Mouse (Mus musculus) C2C12 (cell line): ENCODE data around the gene Pawr. TPM values are rescaled to one million over a fixed set of nuclear protein-coding genes. Genes with fewer than 3 reads are reported as not detected.

Experiments used
- H3K27me3 ChIP-seq: one replicate; pipeline ENCODE4 v1.6.1; 2011; ENCODE audit not compliant: control insufficient read depth, insufficient read depth, insufficient read length
- H3K36me3 ChIP-seq: one replicate; pipeline ENCODE4 v1.6.1; 2011; ENCODE audit not compliant: control insufficient read depth, insufficient read depth
- H3K4me3 ChIP-seq: one replicate; pipeline ENCODE4 v1.5.1; 2011; ENCODE audit warnings: mild to moderate bottlenecking, control low read depth; ENCODE audit not compliant: poor library complexity, insufficient read depth, severe bottlenecking
- H3K79me2 ChIP-seq: one replicate; pipeline ENCODE4 v1.6.1; 2011; ENCODE audit not compliant: control insufficient read depth, insufficient read depth
- H3K79me3 ChIP-seq: one replicate; pipeline ENCODE4 v1.6.1; 2011; ENCODE audit warnings: low read depth, control low read depth
- H3ac ChIP-seq: one replicate; pipeline ENCODE3; 2011; ENCODE audit warnings: low read depth; ENCODE audit not compliant: control insufficient read depth, insufficient read length
- CEBPB ChIP-seq: IDR thresholded peaks from one replicate; pipeline ENCODE4 v1.6.1; 2011; ENCODE audit warnings: low read depth, mild to moderate bottlenecking, control low read depth, moderate library complexity
- CTCF ChIP-seq: IDR thresholded peaks from one replicate; pipeline ENCODE4 v1.5.1; 2011; ENCODE audit not compliant: control insufficient read depth, insufficient read depth, insufficient read length
- FOSL1 ChIP-seq: IDR thresholded peaks from one replicate; pipeline ENCODE4 v1.8.0; 2011; ENCODE audit warnings: mild to moderate bottlenecking, low read length; ENCODE audit not compliant: poor library complexity, insufficient read depth, severe bottlenecking
- MAX ChIP-seq: IDR thresholded peaks from one replicate; pipeline ENCODE4 v1.6.1; 2011; ENCODE audit warnings: mild to moderate bottlenecking, control low read depth
- MYOD1 ChIP-seq: IDR thresholded peaks from one replicate; pipeline ENCODE4 v1.6.1; 2011; ENCODE audit warnings: low read depth; ENCODE audit not compliant: control insufficient read depth, insufficient read length
- MYOG ChIP-seq: IDR thresholded peaks from one replicate; pipeline ENCODE4 v1.6.1; 2011; ENCODE audit not compliant: control insufficient read depth, insufficient read length; ENCODE audit errors: extremely low read depth
- USF1 ChIP-seq: IDR thresholded peaks from one replicate; pipeline ENCODE4 v1.6.1; 2011; ENCODE audit warnings: low read depth, mild to moderate bottlenecking, control low read depth, moderate library complexity
- polyA plus RNA-seq: library from polyadenylated mRNA; unstranded; fragments of >200 nt; fragmentation: generic; extraction: Trizol; gene quantifications from one replicate; pipeline ENCODE4 v1.2.1, GENCODE M21; 2012; ENCODE audit warnings: missing spikeins

Pawr gene
- polyA plus RNA-seq, 1 experiment = 4.2 TPM

GRCm38 (mm10) chr10:108391370-108391902, 59.5 kb downstream of the Pawr start:
- Histone ChIP-seq H3K79me3 (no peaks in the 10 kb centered on the region), H3K27me3 (no peaks in the 10 kb centered on the region), H3ac (no peak overlapping the region), H3K36me3 (no peaks in the 10 kb centered on the region), H3K4me3 (no peak overlapping the region), H3K79me2 (no peaks in the 10 kb centered on the region)
- no peak for TF ChIP-seq CTCF
- TF ChIP-seq FOSL1 = no peak
- no peak for TF ChIP-seq MYOG
- no peak for TF ChIP-seq MAX
- TF ChIP-seq MYOD1 = no peak
- no peak for TF ChIP-seq CEBPB
- TF ChIP-seq USF1 = no peak

GRCm38 (mm10) chr10:108392151-108392550, 60.2 kb downstream of the Pawr start:
- no peak overlapping the region for H3ac ChIP-seq
- H3K27me3 ChIP-seq = no peaks in the 10 kb centered on the region
- no peak for TF ChIP-seq MYOG
- no peak for TF ChIP-seq FOSL1
- no peak for TF ChIP-seq MYOD1
- TF ChIP-seq MAX = no peak
- TF ChIP-seq CTCF = no peak
- TF ChIP-seq USF1 = no peak
- TF ChIP-seq CEBPB = no peak
- H3K79me2 ChIP-seq = no peaks in the 10 kb centered on the region
- H3K79me3 ChIP-seq = no peaks in the 10 kb centered on the region
- H3K4me3 ChIP-seq = no peak overlapping the region
- H3K36me3 ChIP-seq = no peaks in the 10 kb centered on the region

- Histone ChIP-seq H3K79me3 (no peaks in the 10 kb centered on the region), H3ac (no peak overlapping the region), H3K79me2 (no peaks in the 10 kb centered on the region), H3K4me3 (no peak overlapping the region), H3K36me3 (no peaks in the 10 kb centered on the region), H3K27me3 (no peaks in the 10 kb centered on the region)
- TF ChIP-seq MYOD1 = no peak
- no peak for TF ChIP-seq MAX
- no peak for TF ChIP-seq USF1
- TF ChIP-seq MYOG = no peak
- TF ChIP-seq CEBPB = no peak
- no peak for TF ChIP-seq CTCF
- TF ChIP-seq FOSL1 = no peak
Observed at GRCm38 (mm10) chr10:108394306-108394705, 62.4 kb downstream of the Pawr start.

GRCm38 (mm10) chr10:108395229-108395628, 63.3 kb downstream of the Pawr start:
- no peaks in the 10 kb centered on the region for H3K79me3 ChIP-seq
- no peaks in the 10 kb centered on the region for H3K27me3 ChIP-seq
- no peak overlapping the region for H3ac ChIP-seq
- no peaks in the 10 kb centered on the region for H3K36me3 ChIP-seq
- no peaks in the 10 kb centered on the region for H3K79me2 ChIP-seq
- TF ChIP-seq CTCF (no peak), MYOG (no peak), USF1 (no peak), FOSL1 (no peak), CEBPB (no peak), MAX (no peak), MYOD1 (no peak)
- H3K4me3 ChIP-seq = no peak overlapping the region

GRCm38 (mm10) chr10:108395647-108396046, 63.7 kb downstream of the Pawr start:
- no peak overlapping the region for H3ac ChIP-seq
- H3K27me3 ChIP-seq = no peaks in the 10 kb centered on the region
- no peaks in the 10 kb centered on the region for H3K36me3 ChIP-seq
- no peak overlapping the region for H3K4me3 ChIP-seq
- H3K79me3 ChIP-seq = no peaks in the 10 kb centered on the region
- no peak for TF ChIP-seq MYOD1
- no peak for TF ChIP-seq CTCF
- no peaks in the 10 kb centered on the region for H3K79me2 ChIP-seq

- Histone ChIP-seq H3K79me2 (no peaks in the 10 kb centered on the region), H3ac (no peak overlapping the region), H3K4me3 (no peak overlapping the region), H3K79me3 (no peaks in the 10 kb centered on the region), H3K27me3 (no peaks in the 10 kb centered on the region), H3K36me3 (no peaks in the 10 kb centered on the region)
- no peak for TF ChIP-seq CTCF
- TF ChIP-seq MYOG = no peak
- no peak for TF ChIP-seq USF1
- TF ChIP-seq CEBPB = no peak
- TF ChIP-seq MYOD1 = no peak
- no peak for TF ChIP-seq FOSL1
- no peak for TF ChIP-seq MAX
Observed at GRCm38 (mm10) chr10:108402751-108403150, 70.8 kb downstream of the Pawr start.
